Mouse (Mus musculus) neural tube, embryonic 14.5 days (tissue): ENCODE measurements at regions not wholly inside any gene's neighbourhood (a gene's known extent, or its start where the extent isn't known, plus 50 kb on each side); places are given as distances from the start of the nearest gene placed in this dataset.
"Not testable (repeated sequence)": the region's sequence is repeated elsewhere in the genome, so short reads cannot be mapped to it uniquely, and the experiment has no call there.

Experiments used
- ATAC-seq: fragments of 200-750 bp; cut with Nextera tagmentation; 2 replicates; pipeline ENCODE4 v1.8.0; 2017; ENCODE audit warnings: low read depth, mild to moderate bottlenecking, moderate TSS enrichment, moderate library complexity
- H3K27ac ChIP-seq: fragments of 300-500 bp; sonication (generic); 2 replicates; pipeline ENCODE4 v1.5.1; 2014; ENCODE audit warnings: low read depth, mild to moderate bottlenecking, control low read depth, low read length, moderate library complexity, mixed read lengths
- H3K27me3 ChIP-seq: fragments of 300-500 bp; sonication (generic); 2 replicates; pipeline ENCODE4 v1.6.1; 2014; ENCODE audit warnings: low read length; ENCODE audit not compliant: control insufficient read depth, insufficient read depth
- H3K36me3 ChIP-seq: fragments of 300-500 bp; sonication (generic); 2 replicates; pipeline ENCODE4 v1.6.1; 2014; ENCODE audit warnings: low read length, mixed read lengths; ENCODE audit not compliant: control insufficient read depth, insufficient read depth
- H3K4me1 ChIP-seq: fragments of 300-500 bp; sonication (generic); 2 replicates; pipeline ENCODE4 v1.6.1; 2014; ENCODE audit warnings: low read length; ENCODE audit not compliant: control insufficient read depth, insufficient read depth
- H3K4me2 ChIP-seq: fragments of 300-500 bp; sonication (generic); 2 replicates; pipeline ENCODE4 v1.6.1; 2014; ENCODE audit warnings: mild to moderate bottlenecking, low read depth, low read length, control low read depth
- H3K4me3 ChIP-seq: fragments of 300-500 bp; sonication (generic); 2 replicates; pipeline ENCODE4 v1.5.1; 2014; ENCODE audit warnings: low read depth, low read length, control low read depth, mixed read lengths
- H3K9ac ChIP-seq: fragments of 300-500 bp; sonication (generic); replicated peaks from 2 replicates; pipeline ENCODE4 v1.6.1; 2014; ENCODE audit warnings: low read depth, mild to moderate bottlenecking, control low read depth, low read length, mixed read lengths
- H3K9me3 ChIP-seq: fragments of 300-500 bp; sonication (generic); 2 replicates; pipeline ENCODE4 v1.6.1; 2016; ENCODE audit warnings: low read length; ENCODE audit not compliant: control insufficient read depth
- WGBS: fragments of 180-500 bp; shearing (Covaris S2); extraction: QIAGEN DNeasy Blood & Tissue Kit; methylation state at CpG from one replicate; pipeline ENCODE4 v1.1.7; 2014; 5-methylcytosine and 5-hydroxymethylcytosine counted together

DNA sequence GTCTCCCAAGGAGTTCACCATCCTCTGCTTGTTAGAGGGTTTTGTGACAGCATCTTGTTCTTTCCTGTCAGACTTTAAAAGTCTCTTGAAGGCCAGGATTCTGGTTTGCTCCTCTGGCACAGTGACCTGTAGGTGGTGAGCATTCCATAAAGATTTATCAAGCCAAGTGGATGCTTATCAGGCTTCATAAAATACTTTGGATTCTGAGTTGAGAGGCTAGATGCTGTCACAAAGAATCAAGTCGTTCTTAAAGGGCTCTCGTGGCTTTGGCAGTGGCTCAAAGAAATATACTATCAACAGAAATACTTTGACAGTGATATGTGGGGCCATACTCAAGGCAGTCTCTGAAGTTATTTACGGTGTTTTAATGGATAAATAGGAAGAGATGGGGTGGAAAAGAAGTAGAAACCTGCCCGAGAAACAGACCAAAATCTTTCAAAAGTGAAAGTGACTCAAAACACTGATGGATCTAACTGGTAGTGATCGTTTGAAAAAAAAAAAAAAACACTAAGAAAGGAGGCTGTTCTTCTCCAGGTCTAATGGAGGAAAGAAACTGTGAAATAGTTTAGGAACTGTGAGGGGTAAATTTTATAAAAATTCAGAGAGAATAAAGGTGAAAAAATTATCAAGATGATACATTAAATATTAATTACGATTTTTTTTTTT is 273.2 kb upstream of the Pfkp start:
- Histone ChIP-seq H3K4me3 (no peak overlapping the region), H3K9me3 (no peaks in the 10 kb centered on the region), H3K36me3 (no peaks in the 10 kb centered on the region), H3K9ac (no peak overlapping the region), H3K4me1 (no peaks in the 10 kb centered on the region), H3K27ac (no peak overlapping the region), H3K4me2 (no peak overlapping the region), H3K27me3 (no peaks in the 10 kb centered on the region)
- WGBS: 52% methylated on average over 6 of the region's 6 CpGs
- no peak for ATAC-seq

DNA sequence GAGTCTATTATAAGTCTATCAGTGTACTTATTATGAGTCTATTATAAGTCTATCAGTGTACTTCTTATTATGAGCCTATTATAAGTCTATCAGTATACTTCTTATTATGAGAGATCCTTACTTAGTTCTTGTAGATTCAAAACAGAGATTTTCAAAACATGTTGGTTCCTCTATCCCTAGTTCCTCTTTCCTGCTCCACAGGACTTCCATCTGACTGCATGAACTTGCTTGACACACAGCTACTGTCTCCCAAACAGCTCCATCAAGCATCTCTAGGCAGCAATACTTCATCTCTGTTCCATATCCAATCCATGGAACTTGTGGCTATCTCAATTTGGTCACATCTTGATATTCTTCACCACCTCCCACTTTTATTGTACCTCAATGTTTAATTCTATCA is 257.4 kb upstream of the Pfkp start:
- no peak for ATAC-seq
- no peak overlapping the region for H3K27ac ChIP-seq

DNA sequence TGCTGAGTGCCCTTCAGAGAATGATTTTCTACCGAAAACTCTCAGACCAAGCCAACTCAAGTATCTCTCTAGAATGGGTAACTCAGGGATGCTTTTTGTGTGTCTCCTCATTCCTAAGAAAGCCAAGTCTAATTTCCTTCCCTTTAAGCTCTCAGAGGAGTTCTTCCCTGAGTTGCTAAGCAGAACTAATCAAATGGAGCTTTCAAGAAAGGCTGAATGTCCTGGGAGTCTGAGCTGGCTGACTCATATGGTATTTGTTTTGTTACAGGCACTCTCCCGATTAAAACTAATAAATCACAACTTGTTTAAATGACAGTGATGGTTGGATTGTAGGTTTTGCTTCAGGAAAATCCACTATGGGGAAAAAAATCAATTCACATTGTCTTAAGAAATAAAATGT is 253.1 kb upstream of the Pfkp start:
- no peak for ATAC-seq
- 47% methylated on average over 2 of the region's 2 CpGs for WGBS

More for the DNA sequence above, 257.4 kb upstream of the Pfkp start:
- Histone ChIP-seq H3K9ac (no peak overlapping the region), H3K27me3 (no peaks in the 10 kb centered on the region), H3K36me3 (no peaks in the 10 kb centered on the region), H3K4me1 (no peaks in the 10 kb centered on the region), H3K9me3 (no peaks in the 10 kb centered on the region), H3K4me2 (no peak overlapping the region), H3K4me3 (no peak overlapping the region)

DNA sequence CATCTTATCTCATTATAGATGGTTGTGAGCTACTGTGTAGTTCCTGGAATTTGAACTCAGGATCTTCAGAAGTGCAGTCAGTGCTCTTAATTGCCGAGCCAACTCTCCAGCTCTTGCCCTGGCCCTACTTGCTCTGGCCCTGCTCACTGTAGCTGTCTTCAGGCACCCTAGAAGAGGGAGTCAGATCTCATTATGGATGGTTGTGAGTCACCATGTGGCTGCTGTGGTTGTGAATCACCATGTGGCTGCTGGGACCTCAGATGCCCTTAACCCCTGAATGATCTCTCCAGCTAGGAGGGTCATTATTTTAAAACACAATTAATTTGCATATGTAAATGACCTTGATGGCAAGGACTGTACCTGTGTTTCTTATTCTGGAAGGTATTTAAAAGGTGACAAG is 249.1 kb upstream of the Pfkp start:
- no peak overlapping the region for H3K9ac ChIP-seq
- H3K9me3 ChIP-seq: no peaks in the 10 kb centered on the region
- WGBS: 69% methylated on average over 1 of the region's 1 CpGs
- no peak overlapping the region for H3K4me3 ChIP-seq
- peak; percentile 21; the same call in 1 of the 2 replicates for ATAC-seq
- H3K4me2 ChIP-seq: no peak overlapping the region
- H3K27me3 ChIP-seq: no peaks in the 10 kb centered on the region
- H3K36me3 ChIP-seq: no peaks in the 10 kb centered on the region
- no peaks in the 10 kb centered on the region for H3K4me1 ChIP-seq
- no peak overlapping the region for H3K27ac ChIP-seq

More for the DNA sequence above, 253.1 kb upstream of the Pfkp start:
- Histone ChIP-seq H3K4me2 (no peak overlapping the region), H3K9ac (no peak overlapping the region), H3K36me3 (no peaks in the 10 kb centered on the region), H3K27ac (no peak overlapping the region), H3K27me3 (no peaks in the 10 kb centered on the region), H3K4me1 (no peaks in the 10 kb centered on the region), H3K9me3 (no peaks in the 10 kb centered on the region), H3K4me3 (no peak overlapping the region)

DNA sequence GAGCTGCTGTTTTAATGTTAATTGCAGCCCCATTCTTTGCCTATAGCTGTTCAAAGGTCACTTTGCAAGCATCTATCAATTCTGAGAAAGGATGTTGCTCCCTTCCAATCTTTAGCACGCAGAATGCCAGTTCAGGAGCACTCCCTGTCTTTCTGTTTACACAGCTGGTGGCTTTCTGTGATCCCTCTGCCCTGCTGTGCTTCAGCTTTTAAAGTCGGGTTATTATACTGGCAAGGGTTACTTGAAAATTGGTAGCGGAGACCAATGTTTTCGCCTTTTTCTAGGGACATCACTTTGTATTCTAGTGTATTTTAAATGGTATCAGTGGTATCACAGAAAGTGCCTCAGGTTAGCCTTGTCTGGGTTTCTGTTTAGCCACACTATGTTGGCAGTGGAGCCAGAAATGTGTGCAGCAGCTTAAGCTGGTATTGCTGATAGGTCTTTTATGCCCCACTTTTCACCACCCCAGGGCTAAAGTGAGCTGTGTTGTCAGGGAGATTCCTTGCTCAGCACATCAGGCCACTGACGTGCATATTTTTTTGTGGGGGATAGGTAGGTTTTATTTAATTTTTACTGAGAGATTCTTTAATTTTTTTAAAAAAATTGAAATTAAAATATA is 243.0 kb upstream of the Pfkp start:
- Histone ChIP-seq H3K9me3 (no peaks in the 10 kb centered on the region), H3K4me3 (no peak overlapping the region), H3K4me1 (no peaks in the 10 kb centered on the region), H3K27ac (no peak overlapping the region), H3K9ac (no peak overlapping the region), H3K4me2 (no peak overlapping the region), H3K36me3 (no peaks in the 10 kb centered on the region), H3K27me3 (no peaks in the 10 kb centered on the region)
- ATAC-seq: no peak
- 22% methylated on average over 5 of the region's 5 CpGs for WGBS

DNA sequence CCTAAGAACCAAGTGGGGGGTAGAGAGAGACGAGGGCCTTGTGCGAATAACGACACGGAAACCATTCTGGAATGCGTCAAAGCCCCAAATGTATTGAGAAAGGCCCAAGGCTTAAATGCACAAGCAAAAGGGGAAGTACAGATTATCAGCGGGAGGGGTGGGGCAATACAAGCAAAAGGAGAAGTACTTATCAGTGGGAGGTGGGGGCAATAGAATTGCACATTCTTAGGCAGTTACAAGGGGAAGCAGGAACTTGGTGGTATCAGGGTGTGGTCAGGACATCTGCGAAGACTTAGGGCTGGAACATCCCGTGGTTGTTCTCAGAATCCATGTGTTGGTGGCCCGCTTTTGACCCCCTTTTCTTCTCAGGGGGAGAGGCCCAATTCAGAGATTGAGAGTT is 240.9 kb upstream of the Pfkp start:
- not testable (repeated sequence) for H3K4me3 ChIP-seq, H3K27me3 ChIP-seq, H3K36me3 ChIP-seq, H3K4me1 ChIP-seq, H3K9ac ChIP-seq, ATAC-seq, H3K4me2 ChIP-seq, H3K27ac ChIP-seq, H3K9me3 ChIP-seq
- WGBS: 89% methylated on average over 9 of the region's 9 CpGs

DNA sequence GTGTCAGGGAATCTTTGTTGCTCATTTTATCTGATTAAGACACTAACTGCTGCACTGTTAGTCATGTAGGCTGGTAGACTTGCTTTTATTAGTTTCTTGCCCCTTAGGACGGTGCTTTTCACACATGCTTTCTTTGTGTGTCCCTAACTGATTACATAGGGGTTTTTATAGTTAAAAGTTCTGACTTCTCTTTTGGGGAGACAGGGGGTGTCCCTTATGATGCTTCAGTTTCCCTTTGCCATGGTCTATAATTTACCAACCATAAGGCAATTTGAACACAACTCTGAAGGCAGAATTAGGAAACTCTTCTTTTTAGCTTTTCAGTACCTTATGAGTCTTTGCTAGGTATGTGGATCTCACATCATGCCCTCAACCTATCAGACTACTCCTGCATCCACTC is 239.8 kb upstream of the Pfkp start:
- 96% methylated on average over 1 of the region's 1 CpGs for whole genome bisulfite sequencing
- ATAC-seq: no peak
- Histone ChIP-seq H3K4me3 (no peak overlapping the region), H3K27ac (no peak overlapping the region), H3K9ac (no peak overlapping the region), H3K36me3 (no peaks in the 10 kb centered on the region), H3K27me3 (no peaks in the 10 kb centered on the region), H3K4me1 (no peaks in the 10 kb centered on the region), H3K9me3 (no peaks in the 10 kb centered on the region), H3K4me2 (no peak overlapping the region)

DNA sequence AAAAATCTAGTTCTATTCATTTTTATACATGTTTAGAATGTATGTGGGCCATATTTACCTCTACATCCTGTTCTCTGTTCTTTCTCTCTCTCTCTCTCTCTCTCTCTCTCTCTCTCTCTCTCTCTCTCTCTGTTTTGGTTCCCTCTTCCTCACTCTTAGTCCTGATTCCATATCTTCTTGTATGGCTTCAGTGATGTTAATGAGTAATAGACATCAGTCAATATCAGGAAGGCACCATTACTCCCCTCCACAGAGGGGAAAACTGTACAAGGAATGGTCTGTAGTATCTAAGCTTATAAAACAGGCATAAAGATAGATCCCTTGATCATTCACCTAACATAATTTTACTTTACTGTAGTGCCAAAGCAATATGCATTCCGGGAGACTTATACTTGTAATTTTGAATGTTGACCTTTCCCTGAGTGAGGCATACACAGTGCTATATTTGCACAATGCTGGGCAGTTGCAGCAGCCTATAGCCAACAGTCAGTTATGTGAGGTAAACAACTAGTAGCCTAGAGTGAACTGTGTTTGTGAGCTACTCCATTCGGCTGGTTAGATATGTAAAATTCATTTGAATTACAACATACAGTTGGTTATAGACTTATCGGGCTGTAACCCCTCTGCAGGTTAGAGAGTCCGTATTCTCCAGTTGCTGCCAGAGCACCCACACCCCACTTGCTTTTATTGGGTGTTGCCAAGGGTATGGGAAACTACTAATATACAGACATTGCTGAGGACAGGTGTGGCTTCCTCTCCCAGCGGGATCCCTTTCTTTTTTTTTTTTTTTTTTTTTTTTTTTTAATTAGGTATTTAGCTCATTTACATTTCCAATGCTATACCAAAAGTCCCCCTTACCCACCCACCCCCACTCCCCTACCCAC is 228.7 kb upstream of the Pfkp start:
- no peaks in the 10 kb centered on the region for H3K27me3 ChIP-seq
- 96% methylated on average over 5 of the region's 5 CpGs for WGBS
- H3K4me3 ChIP-seq: no peak overlapping the region
- H3K36me3 ChIP-seq: no peaks in the 10 kb centered on the region
- no peak overlapping the region for H3K27ac ChIP-seq
- H3K4me1 ChIP-seq: no peaks in the 10 kb centered on the region
- ATAC-seq: no peak
- H3K9ac ChIP-seq: no peak overlapping the region
- no peaks in the 10 kb centered on the region for H3K9me3 ChIP-seq
- H3K4me2 ChIP-seq: no peak overlapping the region

DNA sequence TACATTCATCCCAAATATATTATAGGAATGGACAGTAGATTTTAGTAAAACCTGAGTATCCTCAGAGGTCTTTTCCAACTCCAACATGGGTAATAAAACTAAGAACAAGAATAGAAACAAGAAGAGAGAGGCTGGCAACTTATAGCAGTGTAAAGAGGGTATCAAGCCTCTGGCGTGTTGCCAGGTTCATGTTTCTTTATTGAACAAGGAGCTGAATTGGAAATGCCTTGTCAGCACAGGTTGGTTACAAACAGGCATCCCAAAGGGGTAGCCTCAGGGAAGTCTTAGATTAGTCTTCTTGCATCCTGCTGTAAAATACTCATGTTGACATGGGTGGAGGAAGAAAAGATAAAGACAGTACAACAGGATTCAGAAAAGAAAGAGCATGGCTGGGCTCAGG is 213.6 kb upstream of the Pfkp start:
- Histone ChIP-seq H3K4me2 (no peak overlapping the region), H3K9ac (no peak overlapping the region), H3K27me3 (no peaks in the 10 kb centered on the region), H3K36me3 (no peaks in the 10 kb centered on the region), H3K27ac (no peak overlapping the region), H3K9me3 (no peaks in the 10 kb centered on the region), H3K4me1 (no peaks in the 10 kb centered on the region), H3K4me3 (no peak overlapping the region)
- ATAC-seq: no peak
- 81% methylated on average over 1 of the region's 1 CpGs for WGBS
